Mouse (Mus musculus) neural tube, embryonic 14.5 days (tissue): ENCODE data around the gene Tsnaxip1. TPM values are rescaled to one million over a fixed set of nuclear protein-coding genes. Genes with fewer than 3 reads are reported as not detected.

Source experiments
- polyA plus RNA-seq: library from polyadenylated mRNA; unstranded; fragments of >200 nt; fragmentation: Nextera tagmentation; extraction: Ambion mirVana; gene quantifications from 2 replicates; pipeline ENCODE4 v1.2.1, GENCODE M21; 2014

Tsnaxip1 gene
- polyA plus RNA-seq, 1 experiment from 2014 or later = 0.28 TPM

Other genes starting within 250 kb of the Tsnaxip1 start
- gene Ripor1, start 222.5 kb upstream of the Tsnaxip1 start, polyA plus RNA-seq = 25.8 and 29.6 TPM in 2 replicates
- 81.3 and 85.6 TPM in 2 replicates for gene Ctcf, start 191.2 kb upstream of the Tsnaxip1 start, polyA plus RNA-seq
- gene Agrp, start 190.3 kb upstream of the Tsnaxip1 start, polyA plus RNA-seq = 0.71 and 1.3 TPM in 2 replicates
- 21.7 and 22.3 TPM in 2 replicates for gene Carmil2, start 141.5 kb upstream of the Tsnaxip1 start, polyA plus RNA-seq
- 79.5 and 83.9 TPM in 2 replicates for gene Acd, start 126.6 kb upstream of the Tsnaxip1 start, polyA plus RNA-seq
- gene Pard6a, start 126.6 kb upstream of the Tsnaxip1 start, polyA plus RNA-seq = 48.1 and 60.6 TPM in 2 replicates
- gene 4933405L10Rik, start 120.1 kb upstream of the Tsnaxip1 start, polyA plus RNA-seq = 0.30 and 0.42 TPM in 2 replicates
- gene Enkd1, start 119.5 kb upstream of the Tsnaxip1 start, polyA plus RNA-seq = 9.5 and 11.6 TPM in 2 replicates
- 52.9 and 67.9 TPM in 2 replicates for gene Gfod2, start 69.1 kb upstream of the Tsnaxip1 start, polyA plus RNA-seq
- gene Ranbp10, start 381 bp upstream of the Tsnaxip1 start, polyA plus RNA-seq = 13.6 and 14.7 TPM in 2 replicates
- gene Cenpt, start 25.5 kb downstream of the Tsnaxip1 start, polyA plus RNA-seq = 49.6 and 51.4 TPM in 2 replicates
- 44.1 and 54.1 TPM in 2 replicates for gene Thap11, start 27.4 kb downstream of the Tsnaxip1 start, polyA plus RNA-seq
- 141 and 176 TPM in 2 replicates for gene Nutf2, start 32.8 kb downstream of the Tsnaxip1 start, polyA plus RNA-seq
- 38.3 and 44.9 TPM in 2 replicates for gene Edc4, start 53.1 kb downstream of the Tsnaxip1 start, polyA plus RNA-seq
- gene Nrn1l, start 65.8 kb downstream of the Tsnaxip1 start, polyA plus RNA-seq = 0.99 and 2.0 TPM in 2 replicates
- 6.4 and 10.6 TPM in 2 replicates for gene Pskh1, start 72.7 kb downstream of the Tsnaxip1 start, polyA plus RNA-seq
- gene Ctrl, start 106.1 kb downstream of the Tsnaxip1 start, polyA plus RNA-seq = 3.2 and 3.8 TPM in 2 replicates
- 53.2 and 76.8 TPM in 2 replicates for gene Psmb10, start 110.7 kb downstream of the Tsnaxip1 start, polyA plus RNA-seq
- gene Lcat, start 115.7 kb downstream of the Tsnaxip1 start, polyA plus RNA-seq = 0.99 and 2.7 TPM in 2 replicates
- gene Slc12a4, start 138.4 kb downstream of the Tsnaxip1 start, polyA plus RNA-seq = 4.8 and 8.2 TPM in 2 replicates
- not detected in 2 replicates for gene Dpep3, start 151.7 kb downstream of the Tsnaxip1 start, polyA plus RNA-seq
- 25.6 and 33.5 TPM in 2 replicates for gene Dus2, start 163.6 kb downstream of the Tsnaxip1 start, polyA plus RNA-seq
- 0.31 TPM in 1 of 2 replicates, not detected in the other for gene Dpep2nb, start 178.2 kb downstream of the Tsnaxip1 start, polyA plus RNA-seq
- gene Ddx28, start 184.2 kb downstream of the Tsnaxip1 start, polyA plus RNA-seq = 22.4 and 23.9 TPM in 2 replicates
- gene Nfatc3, start 231.1 kb downstream of the Tsnaxip1 start, polyA plus RNA-seq = 3.1 and 3.2 TPM in 2 replicates